Mouse (Mus musculus): ENCODE data around the gene Cfap161. TPM values are rescaled to one million over a fixed set of nuclear protein-coding genes. Genes with fewer than 3 reads are reported as not detected.

Gene Cfap161
- polyA plus RNA-seq, 1 experiment from 2014 or later, result not detected

DNA sequence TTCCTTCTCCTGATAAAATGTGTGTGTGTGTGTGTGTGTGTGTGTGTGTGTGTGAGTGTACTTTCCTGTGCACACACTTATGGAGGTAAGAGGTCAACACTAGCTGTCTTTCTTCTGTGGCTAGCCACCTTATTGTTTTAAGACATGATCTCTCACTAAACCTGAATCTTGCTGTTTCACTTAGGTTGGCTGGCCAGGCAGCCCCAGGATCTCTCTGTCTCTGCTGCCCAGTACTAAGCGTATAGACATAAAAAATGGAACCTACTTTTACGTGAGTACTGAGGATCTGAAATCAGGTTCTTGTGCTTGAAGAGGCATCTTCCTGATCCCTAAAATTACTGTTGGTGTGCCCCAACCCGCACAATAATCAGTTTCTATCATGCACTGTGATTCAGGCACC, 61.9 kb downstream of the Cfap161 start:
- H3K27me3 ChIP-seq, result no peaks in the 10 kb centered on the region
- DNase-seq (ENCODE audit: low read depth, low spot score) (no peak), ATAC-seq (no peak)
- CTCF ChIA-PET, result no interaction called here
- POLR2A ChIA-PET, result no interaction called here
- TF ChIP-seq CTCF (IDR thresholded peaks at IDR 0.05), result no peak
- in situ Hi-C loops (cut with MboI; ENCODE audit: low pct_unique_long_range_greater_than_20kb), result no loop called here

DNA sequence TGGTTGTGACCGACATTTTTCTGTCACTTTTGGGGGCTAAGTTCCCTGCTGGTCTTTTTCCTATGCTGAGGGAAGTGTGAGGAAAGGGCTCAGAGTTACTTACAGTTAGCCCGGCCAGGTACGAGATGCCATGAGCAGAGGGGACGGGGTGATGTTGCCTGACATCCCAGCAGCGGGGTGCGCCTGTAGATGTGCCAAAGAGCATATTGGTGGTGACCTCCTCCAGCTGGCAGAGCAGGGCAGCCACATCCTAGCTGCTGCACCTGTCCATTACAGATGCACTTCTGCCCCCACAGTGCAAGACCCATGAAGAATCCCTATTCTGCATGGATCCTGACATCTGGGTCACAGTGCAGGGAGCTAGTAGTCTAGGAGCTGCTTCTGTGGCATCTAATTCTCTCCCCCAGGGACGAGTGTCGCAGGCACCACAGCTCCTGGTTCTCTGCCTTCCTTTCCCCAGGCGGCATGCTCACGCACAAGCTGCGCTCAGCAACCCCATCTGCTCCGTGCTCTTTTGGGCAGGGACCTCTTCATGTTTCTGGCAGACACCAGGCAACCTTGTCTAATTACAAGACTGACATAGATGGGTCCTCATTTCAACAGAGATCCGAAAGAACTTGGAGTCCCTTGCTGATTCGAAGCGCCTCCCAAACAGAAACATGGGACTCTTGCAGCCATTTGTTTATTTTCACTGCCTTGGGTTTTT, 62.6 kb downstream of the Cfap161 start:
- no peak for DNase-seq (ENCODE audit: low read depth, low spot score)
- no peak for TF ChIP-seq CTCF (IDR thresholded peaks at IDR 0.05)
- in situ Hi-C loops (cut with MboI; ENCODE audit: low pct_unique_long_range_greater_than_20kb), result no loop called here
- ChIA-PET CTCF (no interaction called here), POLR2A (interaction anchor here (1.0 kb wide), 1 partner anchor 46 kb away, joined by 3 read pairs; no protein-coding TSS in a partner anchor)
- H3K27me3 ChIP-seq, result no peaks in the 10 kb centered on the region
- no peak for ATAC-seq

DNA sequence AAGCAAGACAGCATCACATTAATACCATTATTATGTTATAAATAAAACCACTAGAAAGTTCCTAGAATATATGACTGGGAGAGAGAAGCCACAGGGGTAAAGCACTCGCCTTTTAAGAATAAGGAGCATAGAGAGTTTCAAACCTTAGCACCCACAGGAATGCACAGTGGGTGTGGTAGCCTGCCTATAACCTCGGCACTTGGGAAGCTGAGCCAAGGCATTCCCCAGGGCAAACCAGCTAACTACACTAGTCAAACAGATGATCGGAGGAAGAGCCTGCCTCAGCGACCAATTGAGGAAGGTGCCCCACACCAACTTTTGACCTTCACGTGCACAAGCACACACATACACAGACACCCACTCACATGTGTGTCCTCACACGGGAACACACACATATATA, 63.4 kb downstream of the Cfap161 start:
- H3K27me3 ChIP-seq, result no peaks in the 10 kb centered on the region
- ATAC-seq, result no peak
- CTCF ChIA-PET, result no interaction called here
- in situ Hi-C loops (cut with MboI; ENCODE audit: low pct_unique_long_range_greater_than_20kb), result no loop called here
- POLR2A ChIA-PET, result interaction anchor here (1.0 kb wide), 1 partner anchor 47 kb away, joined by 3 read pairs; no protein-coding TSS in a partner anchor
- DNase-seq (ENCODE audit: low read depth, low spot score), result no peak
- no peak for TF ChIP-seq CTCF (IDR thresholded peaks at IDR 0.05)

DNA sequence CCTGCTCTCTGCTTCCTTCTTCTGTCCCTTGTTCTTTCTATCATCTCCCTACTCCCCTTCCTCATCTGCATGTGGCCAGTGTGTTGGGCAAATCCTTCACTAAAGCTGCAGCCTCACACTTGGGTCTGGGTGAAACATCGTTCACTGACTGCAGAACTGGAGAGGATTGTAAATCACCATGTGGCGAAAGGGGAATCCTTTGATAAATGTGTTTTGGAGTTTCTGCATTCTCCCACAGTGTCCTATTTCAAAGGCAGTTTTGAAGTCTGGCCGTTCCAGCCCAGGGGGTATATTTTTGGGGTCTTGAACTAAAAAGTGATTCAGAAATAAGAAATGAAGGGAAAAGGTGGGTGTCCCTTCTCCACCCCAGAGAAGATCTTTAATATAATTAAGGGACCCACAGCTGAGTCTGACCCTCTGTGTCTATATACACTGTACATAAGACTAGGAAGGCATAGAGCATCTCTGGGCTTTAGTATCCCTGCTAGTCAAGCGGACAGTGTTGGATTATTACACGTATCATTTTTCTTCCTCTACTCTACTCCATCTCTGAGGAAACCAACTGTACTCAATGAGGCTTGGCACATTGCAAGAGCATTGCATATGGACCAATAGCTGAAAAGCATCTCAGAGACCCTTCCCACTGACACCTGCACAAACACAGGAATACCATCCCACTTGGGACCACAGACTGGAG, 67.6 kb downstream of the Cfap161 start:
- no peaks in the 10 kb centered on the region for H3K27me3 ChIP-seq
- TF ChIP-seq CTCF (IDR thresholded peaks at IDR 0.05), result no peak
- DNase-seq (ENCODE audit: low read depth, low spot score), result no peak
- ChIA-PET CTCF (no interaction called here), POLR2A (no interaction called here)
- in situ Hi-C loops (cut with MboI; ENCODE audit: low pct_unique_long_range_greater_than_20kb), result no loop called here
- no peak for ATAC-seq

DNA sequence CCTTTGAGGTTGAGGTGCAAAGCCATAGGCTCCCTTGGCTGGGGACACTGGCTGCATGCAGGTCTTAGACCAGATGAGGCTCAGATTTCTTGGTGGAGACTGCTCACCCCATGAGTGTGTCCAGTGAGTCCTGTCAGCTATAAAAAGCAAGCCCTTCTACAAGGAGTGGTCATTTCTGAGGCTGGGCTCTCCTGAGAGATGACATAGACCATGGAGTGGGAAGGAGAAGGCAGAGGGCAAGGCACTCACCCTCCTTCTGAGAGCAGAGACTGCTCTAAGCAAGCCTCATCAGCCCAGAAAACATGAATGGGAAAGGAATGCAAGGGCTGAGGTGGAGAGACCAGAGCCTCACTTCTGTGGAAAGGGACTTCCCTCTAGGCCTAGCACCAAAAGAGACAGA, 68.9 kb downstream of the Cfap161 start:
- CTCF ChIA-PET, result no interaction called here
- no peak for TF ChIP-seq CTCF (IDR thresholded peaks at IDR 0.05)
- POLR2A ChIA-PET, result interaction anchor here (1.3 kb wide), 1 partner anchor 8 kb away, joined by 3 read pairs; no protein-coding TSS in a partner anchor
- no peak for DNase-seq (ENCODE audit: low read depth, low spot score)
- in situ Hi-C loops (cut with MboI; ENCODE audit: low pct_unique_long_range_greater_than_20kb), result no loop called here
- ATAC-seq, result no peak
- no peaks in the 10 kb centered on the region for H3K27me3 ChIP-seq

DNA sequence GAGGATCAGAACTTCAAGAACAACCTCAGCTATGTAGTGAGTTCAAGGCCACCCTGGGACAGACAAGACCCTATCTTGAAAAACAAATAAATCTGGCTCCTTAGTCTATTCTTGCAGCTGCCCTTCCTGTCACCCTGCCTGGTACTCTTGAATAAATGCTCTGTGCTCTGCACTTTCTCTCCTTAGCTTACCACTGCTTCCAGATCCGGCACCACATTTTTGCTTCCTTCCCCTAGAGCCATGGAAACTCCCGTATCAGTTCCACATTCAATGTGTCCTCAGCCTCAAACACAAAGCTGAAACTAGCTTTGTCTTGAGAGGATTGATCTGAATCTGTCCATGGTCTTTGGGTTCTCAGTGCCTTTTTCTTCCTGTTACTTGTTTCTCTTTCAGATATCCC, 70.1 kb downstream of the Cfap161 start:
- in situ Hi-C loops (cut with MboI; ENCODE audit: low pct_unique_long_range_greater_than_20kb), result no loop called here
- TF ChIP-seq CTCF (IDR thresholded peaks at IDR 0.05), result no peak
- POLR2A ChIA-PET, result interaction anchor here (0.6 to 1.3 kb wide), 3 partner anchors 10 to 67 kb away, joined by 3 to 5 read pairs (median 4); no protein-coding TSS in a partner anchor
- DNase-seq (ENCODE audit: low read depth, low spot score) (no peak), ATAC-seq (no peak)
- no peaks in the 10 kb centered on the region for H3K27me3 ChIP-seq
- CTCF ChIA-PET, result interaction anchor here (0.8 kb wide), 1 partner anchor 44 kb away, joined by 3 read pairs; no protein-coding TSS in a partner anchor

Other genes starting within 250 kb of the Cfap161 start
- gene Tmc3, start 210.0 kb downstream of the Cfap161 start, polyA plus RNA-seq (2021), result 0.06 TPM
- 49.4 TPM for gene Stard5, start 162.9 kb downstream of the Cfap161 start, polyA plus RNA-seq (2021)
- 0.05 TPM for gene Il16, start 49.2 kb downstream of the Cfap161 start, polyA plus RNA-seq (2021)
- 15.6 TPM for gene Tlnrd1, start 89.4 kb upstream of the Cfap161 start, polyA plus RNA-seq (2021)
- 156 TPM for gene Mesd, start 89.6 kb upstream of the Cfap161 start, polyA plus RNA-seq (2021)